Mouse (Mus musculus): Measurements from ENCODE around the gene Zbtb1.
A peak's percentile ranks its signal among the peaks of the same experiment; 100 is the strongest.

The Zbtb1 gene

DNA sequence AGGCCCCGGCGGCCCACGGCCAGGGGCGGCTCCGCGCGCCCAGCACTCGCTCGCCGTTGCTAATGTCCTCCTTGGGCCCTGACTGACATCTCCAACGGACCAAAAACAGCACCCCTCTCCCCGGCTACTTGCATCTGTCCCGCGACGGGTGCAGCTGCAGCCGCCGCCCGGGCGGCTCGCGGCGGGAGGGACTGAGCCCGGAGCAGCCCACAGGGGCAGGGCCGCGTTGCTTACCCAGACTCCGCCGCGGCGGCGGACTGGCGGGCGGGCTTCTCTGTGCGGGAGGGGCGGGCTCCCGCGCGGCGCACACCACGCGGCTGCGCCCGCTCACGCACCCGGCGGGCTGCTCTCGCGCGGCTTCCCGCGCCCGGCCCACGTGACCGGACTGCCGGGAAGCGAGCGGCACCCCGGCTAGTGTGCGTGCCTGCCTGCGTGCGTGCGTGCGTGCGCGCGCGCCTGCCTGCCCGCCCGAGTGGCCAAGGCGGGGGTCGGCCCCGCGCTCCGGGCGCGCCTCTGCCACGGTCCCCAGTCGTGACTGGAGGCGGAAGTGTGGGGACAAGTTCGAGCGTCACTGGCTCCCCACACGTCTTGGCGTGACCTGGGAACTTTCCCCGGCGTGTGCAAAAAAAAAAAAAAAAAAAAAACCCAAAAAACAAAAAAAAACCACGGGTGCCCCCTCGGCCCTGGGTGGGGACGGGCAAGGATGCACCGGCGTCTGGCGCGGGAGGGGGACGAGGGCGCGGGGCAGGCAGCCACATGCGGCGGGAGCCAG is 674 bp upstream of the Zbtb1 start, which contains the start of gene Zbtb25:
TSS of gene Zbtb25 (minus strand) at position 397 of the 772 bp plus-strand sequence.
- peak; percentile 82 for DNase-seq

- DNase-seq = peak; percentile 76
Observed at GRCm38 (mm10) chr12:76370831-76371571, 935 bp downstream of the Zbtb1 start.

DNA sequence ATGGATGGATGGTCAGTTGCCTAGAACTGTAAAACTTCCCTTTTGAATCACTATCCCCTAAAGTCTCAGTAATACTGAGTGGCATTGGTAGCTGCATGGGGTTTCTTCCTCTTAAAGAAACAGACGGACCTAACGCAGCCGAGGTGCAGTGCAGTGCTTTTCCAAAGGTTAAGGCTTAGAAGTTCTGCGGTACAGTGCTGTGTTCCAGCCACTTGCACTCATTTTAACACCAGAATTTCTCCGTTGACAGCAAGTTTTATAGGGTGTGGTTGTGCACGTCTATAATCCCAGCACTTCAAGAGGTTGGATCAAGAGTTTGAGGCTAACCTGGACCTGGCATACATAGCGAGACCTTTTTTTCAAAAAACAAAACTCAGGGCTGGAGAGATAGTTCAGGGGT is 2.0 kb downstream of the Zbtb1 start:
- no peak for DNase-seq

GRCm38 (mm10) chr12:76372881-76373818 is 3.1 kb downstream of the Zbtb1 start:
- DNase-seq = no peak

GRCm38 (mm10) chr12:76373991-76374390 is 3.9 kb downstream of the Zbtb1 start:
- DNase-seq = no peak

GRCm38 (mm10) chr12:76374911-76375310 is 4.8 kb downstream of the Zbtb1 start:
- no peak for DNase-seq

- no peak for DNase-seq
Observed at GRCm38 (mm10) chr12:76375506-76375905, 5.4 kb downstream of the Zbtb1 start.

- DNase-seq = peak; percentile 55
Observed at GRCm38 (mm10) chr12:76376649-76377048, 6.6 kb downstream of the Zbtb1 start.

DNA sequence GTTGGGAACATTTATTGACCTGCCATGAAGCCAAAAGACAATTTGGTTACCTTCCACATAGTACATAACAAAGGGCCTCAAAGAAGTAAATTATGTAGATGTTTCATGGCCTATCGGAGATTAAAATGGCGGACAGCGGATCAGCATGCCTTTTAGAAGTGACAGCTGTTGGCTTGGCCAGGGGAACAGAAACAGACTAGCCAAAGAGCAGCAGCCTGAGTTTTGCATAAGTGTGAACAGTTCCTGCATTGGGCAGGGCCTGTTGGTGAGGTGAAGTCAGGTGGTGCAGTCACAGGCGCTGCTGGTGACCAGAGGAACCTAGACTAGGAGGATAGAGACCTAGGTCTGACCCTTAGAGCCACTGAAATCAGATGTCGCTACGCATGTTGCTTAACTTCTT is 7.0 kb downstream of the Zbtb1 start:
- no peak for DNase-seq

DNA sequence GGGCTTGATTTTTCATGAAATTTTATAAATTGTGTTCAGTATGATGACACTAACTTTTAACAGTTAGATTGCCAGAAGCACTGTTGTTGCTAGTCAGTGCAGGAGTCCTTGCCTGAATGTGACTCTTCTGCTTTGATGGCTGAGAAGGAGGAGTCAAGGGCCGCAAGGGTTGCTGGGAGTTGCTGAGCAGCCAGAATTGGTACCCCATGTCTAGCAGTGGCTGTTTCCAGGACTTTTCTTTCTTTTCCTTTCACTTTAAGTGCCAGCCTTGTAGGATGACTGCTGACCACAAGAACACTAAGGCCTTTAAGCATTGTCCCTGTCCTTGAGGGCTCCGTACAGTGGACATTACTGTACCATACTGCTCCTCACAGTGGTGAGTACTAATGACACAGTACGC is 7.7 kb downstream of the Zbtb1 start:
- DNase-seq = no peak

DNA sequence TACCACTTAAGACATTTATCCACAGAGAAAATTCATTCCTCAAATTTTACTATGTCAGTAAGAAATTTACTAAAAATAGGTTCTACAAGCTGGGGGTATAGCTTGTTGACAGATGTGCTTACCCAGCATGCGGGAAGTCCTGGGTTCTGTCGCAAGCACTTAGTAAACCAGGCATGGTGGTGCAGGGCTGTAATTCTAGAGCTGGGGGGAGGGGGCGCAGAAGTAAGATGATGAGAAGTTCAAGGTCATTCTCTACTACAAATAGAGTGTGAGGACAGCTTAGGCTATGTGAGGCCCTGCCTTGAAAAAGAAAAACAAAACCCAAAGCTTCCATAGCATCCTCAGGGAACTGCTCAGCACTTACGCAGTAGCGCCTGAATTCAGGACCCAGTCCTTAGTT is 8.5 kb downstream of the Zbtb1 start:
- DNase-seq = no peak

DNA sequence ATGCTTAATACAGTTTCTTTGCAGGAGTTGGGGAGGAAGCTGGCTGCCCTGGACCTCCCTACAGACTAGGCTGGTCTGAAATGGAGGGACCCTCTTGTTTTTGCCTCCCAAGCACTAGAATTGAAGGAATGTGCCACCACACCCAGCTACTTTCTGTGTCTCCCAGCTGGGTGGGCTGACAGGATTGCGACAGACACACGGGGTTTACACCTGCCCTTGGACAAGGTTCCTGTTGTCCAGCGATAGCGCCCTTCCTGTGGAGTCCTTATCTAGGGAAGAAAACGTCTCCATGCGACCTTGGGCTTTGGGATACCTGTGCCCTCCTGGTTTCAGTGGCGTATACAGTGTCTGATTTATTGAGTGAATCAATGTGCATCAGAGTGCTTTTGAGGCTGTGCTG is 10.1 kb downstream of the Zbtb1 start:
- no peak for DNase-seq

DNA sequence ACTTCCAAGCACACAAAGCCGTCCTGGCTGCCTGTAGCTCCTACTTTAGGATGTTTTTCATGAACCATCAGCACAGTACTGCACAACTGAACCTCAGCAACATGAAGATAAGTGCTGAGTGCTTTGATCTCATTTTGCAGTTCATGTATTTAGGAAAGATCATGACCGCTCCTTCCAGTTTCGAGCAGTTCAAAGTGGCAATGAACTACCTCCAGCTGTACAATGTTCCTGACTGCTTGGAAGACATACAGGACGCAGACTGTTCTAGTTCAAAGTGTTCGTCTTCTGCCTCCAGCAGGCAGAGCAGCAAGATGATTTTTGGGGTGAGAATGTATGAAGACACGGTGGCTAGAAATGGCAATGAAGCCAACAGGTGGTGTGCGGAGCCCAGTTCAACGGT is 15.3 kb downstream of the Zbtb1 start:
- no peak for DNase-seq

- DNase-seq = no peak
Observed at GRCm38 (mm10) chr12:76388794-76389193, 18.7 kb downstream of the Zbtb1 start.

DNA sequence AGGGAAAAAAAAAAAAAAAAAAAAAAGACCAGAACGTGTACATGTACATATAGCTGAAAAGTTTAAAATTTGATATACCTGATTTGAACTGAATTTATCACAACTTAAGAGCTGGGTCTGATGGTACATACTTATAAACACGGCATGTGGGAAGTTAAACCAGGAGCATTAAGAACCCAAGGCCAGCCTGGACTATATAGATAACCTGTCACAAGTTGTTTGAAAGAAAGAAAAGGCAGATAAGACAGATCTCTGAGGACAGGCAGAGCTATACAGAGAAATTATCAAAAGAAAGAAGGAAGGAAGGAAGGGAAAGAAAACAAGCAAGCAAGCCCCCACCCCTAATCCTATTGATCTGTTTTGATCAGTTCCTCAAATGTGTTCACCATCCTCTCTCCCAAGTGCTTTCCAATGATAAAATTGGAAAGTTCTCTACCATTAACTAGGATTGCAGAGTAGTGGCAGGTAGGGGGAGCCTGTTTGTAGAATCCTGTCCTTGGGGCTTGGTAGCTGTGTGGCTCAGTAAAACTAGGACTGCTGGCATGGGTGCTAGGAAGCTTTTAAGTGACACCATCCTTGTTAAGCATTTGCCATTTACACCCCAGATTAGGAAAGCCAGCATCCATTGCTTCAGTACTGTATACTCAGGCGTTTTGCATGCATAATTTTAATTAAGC is 21.7 kb downstream of the Zbtb1 start:
- no peak for DNase-seq

DNA sequence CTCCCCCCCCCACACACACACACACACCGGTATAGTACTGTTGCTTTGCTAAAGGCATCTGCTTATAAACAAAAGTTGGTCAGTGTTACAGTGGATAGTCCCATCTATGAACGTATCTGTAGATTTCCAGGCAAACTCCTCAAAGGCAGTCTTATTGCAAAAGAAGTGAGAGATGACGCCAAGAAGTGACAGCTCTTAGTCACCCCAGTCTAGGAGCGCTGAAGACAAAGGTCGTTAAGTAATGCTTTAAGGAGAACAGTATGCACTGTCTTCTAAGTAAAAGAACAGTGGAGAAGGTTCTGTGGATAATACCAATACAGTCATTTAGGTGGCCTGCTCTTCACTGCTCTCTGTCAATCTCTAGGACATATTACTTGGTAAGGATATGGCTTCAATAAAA is 22.9 kb downstream of the Zbtb1 start:
- DNase-seq = no peak

DNA sequence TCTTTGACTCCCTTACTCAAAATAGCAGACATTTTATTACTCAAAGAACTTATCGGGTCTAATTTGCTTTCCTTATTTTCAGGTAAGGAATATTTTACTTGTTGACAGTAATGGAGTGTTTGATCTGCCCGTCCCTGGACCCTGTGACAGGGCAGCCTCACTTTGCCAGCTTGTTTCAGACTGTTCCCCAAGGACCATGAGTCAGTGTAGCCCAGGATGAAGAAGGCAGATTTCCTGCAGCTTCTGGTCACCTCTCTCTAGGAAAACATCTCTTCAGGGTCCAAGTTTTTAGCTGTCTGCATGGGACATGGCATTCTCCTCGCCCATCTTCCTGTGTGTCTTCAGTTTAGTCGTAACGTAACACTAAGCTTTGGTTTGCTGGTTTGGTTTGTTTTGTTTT is 27.2 kb downstream of the Zbtb1 start:
- no peak for DNase-seq

GRCm38 (mm10) chr12:76401674-76402073 is 31.6 kb downstream of the Zbtb1 start:
- no peak for DNase-seq

DNA sequence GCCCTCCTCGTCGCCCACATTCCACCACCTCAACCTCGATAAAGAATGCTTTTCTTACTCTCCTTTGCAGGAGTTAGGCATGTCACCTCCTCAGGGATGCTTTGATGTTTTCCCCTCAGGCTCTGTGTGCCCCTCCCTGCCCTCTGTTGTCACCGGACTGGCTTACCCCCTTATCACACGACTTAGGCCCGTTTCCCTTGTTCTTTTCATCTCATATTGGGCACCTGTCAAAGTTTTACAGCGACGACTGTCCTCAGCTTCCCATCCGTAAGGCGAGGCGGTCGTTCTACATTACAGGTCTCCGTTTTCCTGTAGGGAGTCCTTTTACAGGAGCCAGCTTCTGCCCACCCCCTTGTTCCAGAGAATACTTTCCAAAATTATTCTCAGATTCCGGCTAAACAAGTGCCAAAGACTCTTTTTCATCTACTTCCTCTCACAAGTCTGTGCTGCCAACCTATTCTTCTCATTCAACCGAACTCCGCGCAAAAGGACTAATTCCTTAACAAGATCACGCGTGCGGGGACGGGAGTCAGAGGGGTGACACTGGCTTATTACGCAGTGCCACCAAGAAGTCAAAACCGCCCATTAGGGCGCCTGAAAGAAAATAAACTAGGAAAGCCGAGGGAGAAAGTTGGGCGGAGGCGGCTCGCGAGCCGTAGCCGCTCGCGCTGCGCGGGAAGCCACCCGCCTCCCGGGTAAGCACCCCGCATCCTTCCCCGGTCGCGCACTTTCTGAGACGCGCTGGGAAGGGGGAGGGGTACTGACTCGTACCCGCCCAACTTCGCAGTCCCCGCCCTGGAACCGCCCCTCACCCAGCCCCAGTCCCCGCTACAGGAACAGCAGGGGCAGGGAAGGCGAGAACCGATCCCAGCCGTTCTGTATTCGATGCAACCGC is 33.2 kb downstream of the Zbtb1 start:
- DNase-seq = peak; percentile 21

DNA sequence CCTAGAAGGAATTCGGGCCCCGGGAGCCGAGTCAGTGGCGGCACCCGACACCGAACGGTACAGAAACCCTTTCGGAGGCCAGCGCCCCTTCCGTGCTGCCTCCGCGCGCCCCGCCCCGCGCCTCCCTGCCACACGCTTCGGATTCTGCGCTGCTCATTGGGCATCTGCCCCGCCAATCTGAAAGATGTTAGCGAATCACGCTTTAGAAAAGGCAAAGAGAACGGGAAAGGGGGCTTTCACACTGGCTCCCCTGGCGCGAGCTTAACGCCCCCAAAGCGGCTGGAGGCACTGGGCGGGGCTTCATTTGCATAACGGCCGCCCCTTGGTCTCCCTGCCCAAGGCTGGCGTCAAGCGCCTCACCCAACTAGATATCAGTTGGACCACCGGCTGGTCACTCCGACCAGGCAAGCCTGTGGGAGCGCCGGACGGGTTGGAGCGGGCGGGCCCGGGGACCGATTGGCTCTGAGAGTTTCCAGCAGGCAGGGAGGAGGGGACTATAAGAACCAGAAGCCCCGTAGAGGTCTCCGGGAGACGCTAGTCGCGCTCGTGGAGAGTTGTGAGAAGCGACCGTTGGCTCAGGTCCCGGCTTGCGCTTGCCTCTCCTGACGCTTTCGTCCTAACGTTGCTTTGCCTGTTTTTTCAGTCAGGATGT is 33.9 kb downstream of the Zbtb1 start, which contains the start of gene Hspa2:
TSS of gene Hspa2 (plus strand) at position 291 of the 652 bp plus-strand sequence.
- DNase-seq = peak; percentile 100

DNA sequence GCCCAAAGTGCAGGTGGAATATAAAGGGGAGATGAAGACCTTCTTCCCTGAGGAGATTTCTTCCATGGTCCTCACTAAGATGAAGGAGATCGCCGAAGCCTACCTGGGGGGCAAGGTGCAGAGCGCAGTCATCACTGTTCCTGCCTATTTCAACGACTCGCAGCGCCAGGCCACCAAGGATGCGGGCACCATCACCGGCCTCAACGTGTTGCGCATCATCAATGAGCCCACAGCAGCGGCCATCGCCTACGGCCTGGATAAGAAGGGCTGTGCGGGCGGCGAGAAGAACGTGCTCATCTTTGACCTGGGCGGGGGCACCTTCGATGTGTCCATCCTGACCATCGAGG is 34.7 kb downstream of the Zbtb1 start:
- DNase-seq = no peak
